Mouse (Mus musculus) T-cell, adult 2 months (primary cell): Measurements from ENCODE around the gene Gm11444.
A peak's percentile ranks its signal among the peaks of the same experiment; 100 is the strongest.

Experiments used
- DNase-seq: peaks from one replicate; pipeline ENCODE4 v3.0.0; 2022; ENCODE audit warnings: low spot score

Gm11444 gene

DNA sequence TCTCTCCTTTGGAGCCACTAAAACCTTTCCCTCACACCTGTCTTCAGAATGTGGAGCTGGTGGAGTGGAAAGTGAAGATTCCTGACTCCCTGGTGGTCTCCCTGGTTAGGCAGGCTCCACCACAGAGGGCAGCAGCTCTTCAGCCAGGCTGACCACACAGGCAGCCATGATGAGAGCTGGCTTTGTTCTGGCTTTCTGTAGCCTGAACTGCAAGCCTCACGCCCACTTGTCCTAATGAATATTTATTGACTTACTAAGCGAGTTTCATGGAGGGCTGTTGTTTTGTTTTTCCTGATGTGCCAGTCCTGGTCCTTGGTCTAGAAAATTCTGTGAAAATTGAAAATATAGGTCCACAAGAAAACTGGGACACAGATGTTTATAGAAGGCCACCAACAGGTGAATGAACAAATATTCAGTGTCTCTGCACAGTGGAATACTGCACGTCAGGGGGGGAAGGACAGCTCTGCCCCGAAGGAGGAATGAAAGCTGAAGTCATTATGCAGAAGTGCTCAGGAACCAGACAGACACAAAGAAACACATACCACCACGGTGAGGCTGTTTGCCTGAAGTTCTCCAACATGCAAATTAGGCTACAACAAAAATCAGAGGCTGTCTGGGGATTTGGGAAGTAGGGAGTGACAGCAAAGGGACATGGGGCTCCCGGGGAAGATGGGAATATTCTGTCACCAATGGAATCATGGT, 8.0 kb upstream of the Gm11444 start:
- no peak for DNase-seq

DNA sequence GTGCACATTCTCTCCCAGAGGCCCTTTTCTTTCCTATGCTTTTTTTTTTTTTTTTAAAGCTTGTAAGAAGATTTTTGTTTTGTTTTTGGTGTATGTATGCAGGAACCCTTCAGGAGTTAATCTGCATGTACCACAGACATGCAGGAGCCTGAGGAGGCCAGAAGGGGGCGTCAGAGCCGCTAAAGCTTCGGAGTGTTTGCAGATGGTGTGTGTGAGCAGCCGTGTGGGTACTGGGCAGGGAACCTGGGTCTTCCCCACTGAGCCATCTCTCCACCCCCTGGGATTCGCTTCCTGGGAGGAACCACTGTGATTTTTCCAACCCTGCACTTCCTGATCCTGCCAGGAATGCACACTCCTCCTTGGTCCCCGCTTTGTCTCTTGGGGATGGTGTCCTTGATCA, 625 bp upstream of the Gm11444 start:
- DNase-seq: no peak

- DNase-seq: peak; percentile 37
Measured at GRCm38 (mm10) chr11:85849037-85849436, 1.1 kb downstream of the Gm11444 start.

DNA sequence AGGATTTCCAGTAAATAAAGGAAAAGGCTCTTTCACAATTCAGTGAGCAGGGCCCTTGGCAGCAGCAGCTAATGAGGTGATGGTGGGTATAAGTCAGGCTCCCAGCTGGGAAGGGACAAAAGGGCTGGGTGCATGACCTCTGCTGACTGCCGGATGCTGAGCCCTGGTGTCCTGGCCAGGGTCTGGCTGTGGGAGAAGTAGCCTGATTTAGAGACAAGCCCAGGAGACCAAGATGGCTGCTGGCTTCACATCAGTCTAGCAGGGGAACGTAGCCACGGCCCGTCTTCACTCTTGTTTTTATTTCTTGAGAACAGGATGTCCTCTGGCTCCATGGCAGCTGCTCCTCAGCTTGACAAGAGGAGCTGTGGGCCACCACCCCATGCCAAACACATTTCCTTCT, 3.6 kb downstream of the Gm11444 start:
- DNase-seq: no peak

DNA sequence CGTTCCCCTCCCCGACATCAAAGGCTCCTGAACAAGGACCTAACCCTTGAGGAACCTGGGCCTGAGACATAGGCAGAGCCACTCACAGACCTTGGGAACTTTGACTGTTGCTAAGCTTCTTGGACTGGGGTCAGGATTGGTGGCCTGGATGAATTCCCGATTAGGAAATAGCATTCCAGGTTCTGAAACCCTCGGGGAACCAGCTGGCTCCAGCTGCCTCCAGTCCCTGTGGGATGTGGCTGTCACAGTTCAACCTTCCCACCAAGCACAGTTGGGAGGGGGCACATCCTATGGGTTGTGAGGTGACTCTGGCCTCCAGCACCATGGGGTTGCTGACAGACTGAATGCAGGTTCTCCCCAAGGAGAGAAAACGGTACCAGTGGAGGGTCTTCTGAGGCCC, 4.2 kb downstream of the Gm11444 start:
- DNase-seq: no peak

DNA sequence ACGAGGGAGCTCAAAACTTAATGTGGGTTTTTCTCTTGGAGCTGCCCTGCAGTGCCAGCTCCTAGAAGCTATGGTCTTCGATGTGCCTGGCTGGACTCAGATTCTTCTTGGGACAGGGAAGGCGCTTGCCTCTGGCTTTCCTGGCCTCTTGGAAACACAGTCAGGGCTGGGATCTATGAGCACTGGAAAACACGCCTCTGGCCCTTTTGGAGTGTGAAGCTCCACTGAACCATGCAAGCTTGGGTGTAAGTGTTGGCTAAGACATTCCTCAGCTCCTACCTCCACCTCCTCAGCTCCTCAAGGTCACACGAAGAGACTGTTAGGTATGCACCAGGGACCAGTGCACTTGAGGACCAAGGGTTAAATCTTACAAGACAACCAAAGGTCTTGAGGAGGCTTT, 5.2 kb downstream of the Gm11444 start:
- DNase-seq: no peak

GRCm38 (mm10) chr11:85844144-85844965, 5.8 kb downstream of the Gm11444 start:
- peak; percentile 37 for DNase-seq

GRCm38 (mm10) chr11:85843347-85843692, 6.8 kb downstream of the Gm11444 start:
- DNase-seq: peak; percentile 58

DNA sequence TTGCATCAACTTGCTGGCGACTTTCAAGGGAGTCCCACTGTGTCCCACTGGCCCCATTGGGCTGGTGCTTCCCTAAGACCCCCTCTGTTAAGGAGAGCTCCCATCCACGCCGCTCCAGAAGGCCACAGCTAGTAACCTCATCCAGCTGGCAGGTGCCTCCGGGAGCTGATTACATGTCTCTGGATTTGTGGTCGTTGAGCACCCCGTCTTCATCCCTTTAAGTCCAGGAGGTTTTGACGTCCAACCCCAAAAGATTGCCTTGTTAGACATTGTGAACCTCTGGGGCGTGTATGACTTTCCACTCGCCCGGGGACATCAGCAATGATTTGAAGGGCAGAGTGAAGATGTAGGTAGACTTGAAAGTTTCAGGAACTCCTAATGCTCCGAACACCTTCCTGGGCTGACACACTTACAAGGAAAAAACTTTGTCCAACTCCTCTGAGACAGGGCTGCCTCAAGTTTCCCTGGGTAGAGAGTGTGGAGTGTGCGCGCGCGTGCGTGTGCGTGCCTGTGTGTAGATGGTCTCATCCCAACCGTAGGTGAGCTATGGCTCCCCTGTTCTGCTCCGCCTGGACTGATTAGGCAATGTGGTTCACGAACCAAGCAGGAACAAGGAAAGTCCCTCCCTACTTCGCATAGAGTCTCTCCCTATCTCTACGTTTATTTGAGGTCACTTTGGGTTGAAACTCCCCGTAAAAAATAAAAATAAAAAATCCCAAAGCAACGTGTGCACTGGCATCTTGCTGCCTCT, 7.4 kb downstream of the Gm11444 start:
- no peak for DNase-seq

- DNase-seq: peak; percentile 50
Measured at GRCm38 (mm10) chr11:85841980-85842379, 8.2 kb downstream of the Gm11444 start.

DNA sequence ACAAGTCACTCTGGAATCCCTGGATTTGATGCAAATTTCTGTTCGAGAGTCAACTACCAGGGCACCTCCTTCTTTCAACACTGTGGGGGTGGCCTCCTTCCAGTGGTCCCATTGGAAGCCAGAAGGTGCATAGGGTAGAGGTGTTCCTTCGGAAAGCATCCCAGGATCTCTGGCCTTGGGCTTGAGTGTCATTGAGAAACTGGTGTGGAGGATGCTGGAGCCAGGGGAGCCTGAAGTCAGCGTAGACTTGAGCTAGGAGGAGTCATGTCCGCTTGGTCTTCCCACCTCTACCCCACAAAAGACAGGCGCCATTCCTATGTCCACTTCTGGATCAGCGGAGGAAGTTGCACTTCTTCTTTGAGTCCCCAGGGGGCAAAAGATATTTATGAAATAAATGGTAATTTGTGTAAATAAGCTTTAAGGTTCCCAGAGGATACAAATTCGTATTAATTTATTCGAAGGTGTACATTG, 8.9 kb downstream of the Gm11444 start:
- DNase-seq: no peak

- DNase-seq: no peak
Measured at GRCm38 (mm10) chr11:85840803-85841145, 9.4 kb downstream of the Gm11444 start.

DNA sequence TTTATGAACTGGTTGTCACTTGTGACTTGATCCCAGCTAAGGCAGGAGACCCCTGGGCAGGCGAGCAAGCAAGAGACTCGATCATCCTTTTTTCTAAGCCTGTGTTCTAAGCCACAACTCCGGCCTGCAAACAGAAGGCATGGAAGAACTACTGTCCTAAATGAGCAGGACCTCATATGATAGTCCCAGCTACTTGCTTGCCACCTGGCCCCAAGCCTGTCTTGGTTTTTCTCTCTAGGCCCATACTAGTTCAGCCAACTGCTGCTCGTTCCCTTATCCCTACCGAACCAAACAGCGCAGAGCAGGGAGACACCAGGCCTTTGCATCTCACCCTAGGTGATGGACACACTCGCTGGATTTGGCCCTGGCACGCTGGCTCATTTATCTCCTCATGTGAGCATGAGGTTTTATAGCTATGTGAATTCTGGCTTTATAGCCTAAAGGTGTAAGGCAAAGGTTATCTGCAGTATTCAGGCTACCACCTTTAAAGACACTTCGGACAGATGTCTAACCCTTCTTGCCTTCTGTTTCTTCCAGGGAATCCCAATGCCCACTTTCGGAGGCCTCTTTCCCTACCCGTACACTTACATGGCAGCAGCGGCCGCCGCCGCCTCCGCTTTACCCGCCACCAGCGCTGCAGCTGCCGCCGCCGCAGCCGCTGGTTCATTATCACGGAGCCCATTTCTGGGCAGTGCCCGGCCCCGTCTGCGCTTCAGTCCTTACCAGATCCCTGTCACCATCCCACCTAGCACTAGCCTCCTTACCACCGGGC, 9.9 kb downstream of the Gm11444 start:
- no peak for DNase-seq

GRCm38 (mm10) chr11:85839258-85840030, 10.7 kb downstream of the Gm11444 start:
- no peak for DNase-seq

DNA sequence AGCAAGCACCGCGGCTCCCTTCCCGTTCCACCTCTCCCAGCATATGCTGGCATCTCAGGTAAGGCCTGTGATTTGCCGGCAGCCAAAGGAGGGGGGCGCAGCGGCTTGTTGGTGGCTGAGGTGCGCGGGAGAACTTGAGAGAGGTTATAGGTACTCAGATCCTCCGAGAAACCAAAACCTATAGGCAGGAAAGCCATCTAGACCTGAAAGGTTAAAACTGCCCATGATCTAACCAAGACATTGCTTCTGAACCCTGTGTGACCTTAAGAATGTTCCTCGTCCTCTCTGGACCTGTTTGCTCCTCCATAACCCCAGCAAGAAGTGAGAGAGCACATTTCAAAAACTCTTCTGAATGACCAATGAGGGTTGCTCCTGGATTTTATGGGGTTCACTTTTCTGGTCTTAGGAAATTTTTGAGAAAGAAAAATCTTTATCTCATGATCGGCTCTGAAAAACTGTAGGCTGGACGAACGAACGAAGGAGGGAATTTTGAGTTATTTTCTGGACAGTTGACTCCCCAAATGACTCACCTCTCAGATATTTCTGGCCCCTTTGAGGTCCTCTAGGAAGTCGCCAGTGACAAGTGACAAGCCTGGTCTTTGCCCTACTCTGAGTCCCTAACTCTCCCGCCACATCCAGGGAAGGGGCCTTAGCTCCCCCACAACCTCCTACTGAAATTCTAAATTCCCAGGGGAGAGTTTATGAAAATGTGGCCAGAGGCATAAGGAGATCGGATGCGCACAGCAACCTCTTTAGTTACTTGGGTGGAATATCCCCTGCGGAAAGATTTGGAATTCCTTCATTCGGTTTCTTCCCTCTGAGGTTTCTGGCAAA, 11.5 kb downstream of the Gm11444 start:
- DNase-seq: no peak

GRCm38 (mm10) chr11:85837648-85838423, 12.3 kb downstream of the Gm11444 start:
- DNase-seq: no peak

GRCm38 (mm10) chr11:85837291-85837647, 12.9 kb downstream of the Gm11444 start:
- DNase-seq: no peak

GRCm38 (mm10) chr11:85836523-85837290, 13.4 kb downstream of the Gm11444 start:
- DNase-seq: no peak
